Mouse (Mus musculus) erythroblast, embryonic 14.5 days (primary cell): Measurements from ENCODE around the gene Tmem132a.

Experiments
- GATA1 ChIP-seq: IDR thresholded peaks from 2 replicates; pipeline ENCODE4 v1.6.1; 2012; ENCODE audit warnings: low read length, inconsistent platforms, mixed read lengths
- TAL1 ChIP-seq: IDR thresholded peaks from 3 replicates; pipeline ENCODE4 v1.6.1; 2012; ENCODE audit warnings: low read length, inconsistent platforms, mixed read lengths

DNA sequence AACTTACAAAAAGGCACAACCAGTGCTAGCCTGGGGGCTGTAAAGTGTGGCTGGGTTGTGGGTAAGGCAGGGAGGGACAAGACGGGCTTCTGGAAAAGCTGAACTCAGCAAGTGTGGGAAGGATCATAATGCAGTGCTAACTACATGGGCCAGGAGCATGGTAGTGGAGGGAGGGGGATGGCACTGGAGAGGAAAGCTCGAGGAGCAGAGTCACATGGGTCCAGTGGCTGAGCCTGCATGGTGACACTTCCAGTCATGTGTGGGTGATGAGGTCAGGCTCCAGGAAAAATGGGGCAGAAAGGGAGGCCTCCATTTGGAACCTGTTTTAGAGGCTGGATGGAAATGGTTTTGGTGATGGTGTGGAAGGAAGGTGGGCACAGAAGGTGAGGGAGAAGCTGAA lies 13.2 kb downstream of the Tmem132a start:
- TF ChIP-seq TAL1 (no peak), GATA1 (no peak)
